Mouse (Mus musculus) hindbrain, postnatal 0 days (tissue): ENCODE measurements at regions not wholly inside any gene's neighbourhood (a gene's known extent, or its start where the extent isn't known, plus 50 kb on each side); places are given as distances from the start of the nearest gene placed in this dataset.

Experiments used
- ATAC-seq: fragments of 200-750 bp; cut with Nextera tagmentation; 2 replicates; pipeline ENCODE4 v1.8.0; 2017; ENCODE audit warnings: mild to moderate bottlenecking, moderate TSS enrichment, moderate library complexity
- DNase-seq: peaks from one replicate; pipeline ENCODE4 v3.0.0-alpha.2; 2015; ENCODE audit warnings: low spot score
- H3K27ac ChIP-seq: fragments of 300-500 bp; sonication (generic); 2 replicates; pipeline ENCODE4 v1.5.1; 2014; ENCODE audit warnings: mild to moderate bottlenecking
- H3K27me3 ChIP-seq: fragments of 300-500 bp; sonication (generic); 2 replicates; pipeline ENCODE4 v1.6.1; 2014; ENCODE audit warnings: low read length, mixed read lengths; ENCODE audit not compliant: insufficient read depth
- H3K36me3 ChIP-seq: fragments of 300-500 bp; sonication (generic); 2 replicates; pipeline ENCODE4 v1.6.1; 2014; ENCODE audit warnings: low read length, mixed read lengths; ENCODE audit not compliant: insufficient read depth
- H3K4me1 ChIP-seq: fragments of 300-500 bp; sonication (generic); 2 replicates; pipeline ENCODE4 v1.6.1; 2014; ENCODE audit warnings: antibody characterized with exemption, low read length, mixed read lengths; ENCODE audit not compliant: insufficient read depth
- H3K4me2 ChIP-seq: fragments of 300-500 bp; sonication (generic); 2 replicates; pipeline ENCODE4 v1.6.1; 2014; ENCODE audit warnings: low read depth, mild to moderate bottlenecking, low read length, moderate library complexity, mixed read lengths
- H3K4me3 ChIP-seq: fragments of 300-500 bp; sonication (generic); 2 replicates; pipeline ENCODE4 v1.5.1; 2014; ENCODE audit warnings: low read length
- H3K9ac ChIP-seq: fragments of 300-500 bp; sonication (generic); replicated peaks from 2 replicates; pipeline ENCODE4 v1.6.1; 2014; ENCODE audit warnings: mild to moderate bottlenecking, low read length, moderate library complexity, mixed read lengths
- H3K9me3 ChIP-seq: fragments of 300-500 bp; sonication (generic); 2 replicates; pipeline ENCODE4 v1.6.1; 2016; ENCODE audit warnings: low read length, mixed read lengths
- CTCF ChIP-seq: IDR thresholded peaks from 2 replicates; pipeline ENCODE4 v1.5.1; 2016; ENCODE audit warnings: antibody characterized with exemption, control low read depth, low read depth
- WGBS: fragments of 180-500 bp; shearing (Covaris S2); extraction: QIAGEN DNeasy Blood & Tissue Kit; methylation state at CpG from one replicate; pipeline ENCODE4 v1.1.7; 2014; 5-methylcytosine and 5-hydroxymethylcytosine counted together

GRCm38 (mm10) chr1:82066291-82066690 is 166.6 kb upstream of the Gm9747 start:
- TF ChIP-seq CTCF, result no peak
- WGBS, result 65% methylated on average over 6 of the region's 6 CpGs
- no peak for DNase-seq

GRCm38 (mm10) chr1:82068571-82068970 is 164.3 kb upstream of the Gm9747 start:
- Histone ChIP-seq H3K9ac (no peak overlapping the region), H3K27ac (no peak overlapping the region), H3K27me3 (no peaks in the 10 kb centered on the region), H3K36me3 (no peaks in the 10 kb centered on the region), H3K4me2 (no peak overlapping the region), H3K9me3 (no peaks in the 10 kb centered on the region), H3K4me3 (no peak overlapping the region), H3K4me1 (no peaks in the 10 kb centered on the region)
- TF ChIP-seq CTCF, result no peak
- DNase-seq (no peak), ATAC-seq (no peak)
- 75% methylated on average over 4 of the region's 4 CpGs for WGBS

More at GRCm38 (mm10) chr1:82066291-82066690, 166.6 kb upstream of the Gm9747 start:
- Histone ChIP-seq H3K4me1 (no peaks in the 10 kb centered on the region), H3K27me3 (no peaks in the 10 kb centered on the region), H3K9me3 (no peaks in the 10 kb centered on the region), H3K4me3 (no peak overlapping the region), H3K27ac (no peak overlapping the region), H3K36me3 (no peaks in the 10 kb centered on the region), H3K4me2 (no peak overlapping the region), H3K9ac (no peak overlapping the region)
- ATAC-seq, result no peak

DNA sequence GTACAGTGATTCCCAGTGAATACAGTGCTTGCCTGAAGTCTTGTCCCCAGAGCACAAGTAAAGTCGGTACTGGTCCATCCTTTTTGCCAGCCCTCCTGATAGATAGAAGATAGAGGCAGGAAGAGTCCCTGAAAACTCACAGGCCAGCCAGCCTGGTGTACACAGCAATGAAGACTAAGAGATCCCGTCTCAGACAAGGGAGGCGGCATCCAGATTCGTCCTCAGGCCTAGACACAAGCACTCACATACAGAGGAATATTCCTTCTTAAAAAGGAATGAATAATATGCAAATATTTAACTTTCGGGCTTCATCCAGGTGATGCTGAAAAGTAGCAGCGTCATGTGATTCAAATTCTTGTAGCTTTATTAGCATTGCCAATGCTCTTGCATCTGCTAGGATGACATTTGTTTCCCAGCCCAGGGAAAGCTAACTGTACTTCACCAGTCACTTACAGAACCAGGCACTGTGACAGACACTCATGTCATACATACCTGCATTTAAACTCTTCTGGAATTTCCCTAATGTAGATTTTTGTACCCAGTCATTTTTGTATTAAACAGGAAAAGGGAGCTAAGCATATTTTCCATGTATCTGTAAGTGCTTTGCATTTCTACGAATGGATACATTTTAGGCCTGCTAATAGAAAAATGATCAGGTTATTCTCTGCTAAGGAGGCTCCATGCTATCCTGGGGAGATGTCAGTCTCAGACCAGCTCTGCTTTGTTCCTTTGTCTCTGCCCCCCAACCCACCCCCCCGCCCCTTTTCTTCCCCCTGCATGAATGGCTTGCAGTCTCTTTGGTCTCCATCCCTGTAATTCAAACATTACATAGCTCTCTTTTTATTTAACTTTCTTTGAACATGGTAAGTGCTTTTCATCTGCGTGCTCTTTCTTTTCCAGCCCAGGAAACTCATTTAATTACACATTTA is 162.5 kb upstream of the Gm9747 start:
- Histone ChIP-seq H3K4me1 (no peaks in the 10 kb centered on the region), H3K4me2 (no peak overlapping the region), H3K36me3 (no peaks in the 10 kb centered on the region), H3K9ac (no peak overlapping the region), H3K27ac (no peak overlapping the region), H3K4me3 (no peak overlapping the region), H3K9me3 (no peaks in the 10 kb centered on the region), H3K27me3 (no peaks in the 10 kb centered on the region)
- no peak for DNase-seq
- 50% methylated on average over 9 of the region's 9 CpGs for WGBS
- no peak for TF ChIP-seq CTCF
- no peak for ATAC-seq

- Histone ChIP-seq H3K9me3 (no peaks in the 10 kb centered on the region), H3K27ac (no peak overlapping the region), H3K4me3 (no peak overlapping the region), H3K4me2 (no peak overlapping the region), H3K27me3 (no peaks in the 10 kb centered on the region), H3K4me1 (no peaks in the 10 kb centered on the region), H3K36me3 (no peaks in the 10 kb centered on the region), H3K9ac (no peak overlapping the region)
- DNase-seq (no peak), ATAC-seq (no peak)
- no peak for TF ChIP-seq CTCF
- 52% methylated on average over 6 of the region's 6 CpGs for WGBS
Measured at GRCm38 (mm10) chr1:82089136-82089839, 143.6 kb upstream of the Gm9747 start.

DNA sequence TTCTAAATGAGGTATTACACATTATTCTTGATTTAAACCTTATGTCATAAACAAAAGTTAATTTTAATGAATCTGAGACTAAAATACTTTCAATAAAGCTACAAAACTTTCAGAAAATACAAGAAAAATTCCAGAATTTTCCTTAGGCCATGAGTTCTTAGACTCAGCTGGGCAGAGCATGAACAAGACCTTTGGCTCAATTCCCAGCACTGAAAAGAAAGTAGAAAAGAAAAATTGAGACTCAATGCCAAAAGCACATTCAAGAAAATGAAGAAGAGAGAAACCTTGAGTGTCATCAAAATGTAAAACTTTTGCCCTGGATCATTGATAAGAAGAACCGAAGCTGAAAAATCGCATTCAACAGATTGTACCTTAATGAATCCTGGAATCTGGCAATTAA is 137.8 kb upstream of the Gm9747 start:
- TF ChIP-seq CTCF, result no peak
- 89% methylated on average over 2 of the region's 2 CpGs for WGBS
- no peak for DNase-seq

DNA sequence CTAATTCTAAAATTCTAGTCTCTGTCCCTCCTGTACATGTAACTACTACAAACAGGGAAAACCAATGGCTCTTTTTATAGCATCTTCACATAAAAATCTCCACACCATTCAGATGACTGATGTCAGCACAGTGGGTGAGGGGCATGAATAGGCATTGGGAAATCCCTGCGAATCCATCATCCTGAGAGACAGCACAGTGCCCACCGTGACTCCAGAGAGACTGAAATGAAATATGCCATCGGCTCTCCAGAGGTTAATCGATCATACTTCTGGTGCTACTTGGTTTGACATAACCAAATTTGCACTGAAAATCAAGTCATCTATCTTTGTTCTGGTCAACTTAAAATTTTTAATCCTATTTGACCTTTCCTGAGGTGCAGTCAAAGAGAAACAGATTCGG is 126.2 kb upstream of the Gm9747 start:
- DNase-seq (no peak), ATAC-seq (no peak)
- Histone ChIP-seq H3K27ac (no peak overlapping the region), H3K36me3 (no peaks in the 10 kb centered on the region), H3K4me3 (no peak overlapping the region), H3K27me3 (no peaks in the 10 kb centered on the region), H3K9me3 (no peaks in the 10 kb centered on the region), H3K9ac (no peak overlapping the region), H3K4me1 (no peaks in the 10 kb centered on the region), H3K4me2 (no peak overlapping the region)
- TF ChIP-seq CTCF, result no peak
- WGBS, result 60% methylated on average over 5 of the region's 5 CpGs

More for the DNA sequence above, 137.8 kb upstream of the Gm9747 start:
- no peaks in the 10 kb centered on the region for H3K9me3 ChIP-seq
- no peaks in the 10 kb centered on the region for H3K27me3 ChIP-seq
- H3K9ac ChIP-seq, result no peak overlapping the region
- no peak overlapping the region for H3K27ac ChIP-seq
- H3K36me3 ChIP-seq, result no peaks in the 10 kb centered on the region
- no peaks in the 10 kb centered on the region for H3K4me1 ChIP-seq
- no peak overlapping the region for H3K4me3 ChIP-seq
- H3K4me2 ChIP-seq, result no peak overlapping the region
- ATAC-seq, result no peak

- no peak overlapping the region for H3K27ac ChIP-seq
- WGBS, result 82% methylated on average over 1 of the region's 1 CpGs
- H3K27me3 ChIP-seq, result no peaks in the 10 kb centered on the region
- no peak for TF ChIP-seq CTCF
- no peak for DNase-seq
- no peak overlapping the region for H3K4me2 ChIP-seq
- H3K9ac ChIP-seq, result no peak overlapping the region
- no peaks in the 10 kb centered on the region for H3K36me3 ChIP-seq
- H3K4me1 ChIP-seq, result no peaks in the 10 kb centered on the region
- H3K9me3 ChIP-seq, result no peaks in the 10 kb centered on the region
- H3K4me3 ChIP-seq, result no peak overlapping the region
- ATAC-seq, result no peak
Measured at GRCm38 (mm10) chr1:82110071-82110635, 122.8 kb upstream of the Gm9747 start.
